Mouse (Mus musculus) G1E (cell line): ENCODE results near the gene Nxnl2. TPM values are rescaled to one million over a fixed set of nuclear protein-coding genes. Genes with fewer than 3 reads are reported as not detected.

Source experiments
- ATAC-seq: 2 replicates; pipeline ENCODE4 v1.8.0; 2016; ENCODE audit warnings: mild to moderate bottlenecking; ENCODE audit not compliant: insufficient number of reproducible peaks, poor library complexity, low FRiP score, severe bottlenecking; ENCODE audit errors: extremely low read depth
- DNase-seq: peaks from one replicate; pipeline ENCODE4 v3.0.0; 2012; ENCODE audit warnings: low spot score
- H3K27me3 ChIP-seq: 2 replicates; pipeline ENCODE4 v1.6.1; 2012; ENCODE audit warnings: mild to moderate bottlenecking, low read length, inconsistent platforms; ENCODE audit not compliant: insufficient read depth
- H3K36me3 ChIP-seq: replicated peaks from 2 replicates; pipeline ENCODE3; 2012; ENCODE audit warnings: mild to moderate bottlenecking, inconsistent platforms
- H3K4me1 ChIP-seq: 2 replicates; pipeline ENCODE4 v1.6.1; 2012; ENCODE audit warnings: low read depth, low read length, inconsistent platforms, mixed read lengths; ENCODE audit not compliant: insufficient read depth
- H3K4me3 ChIP-seq: 2 replicates; pipeline ENCODE4 v1.5.1; 2012; ENCODE audit warnings: low read depth, mild to moderate bottlenecking, inconsistent platforms, low read length, moderate library complexity, mixed read lengths
- H3K9me3 ChIP-seq: replicated peaks from 2 replicates; pipeline ENCODE4 v1.6.1; 2012; ENCODE audit warnings: inconsistent platforms
- CTCF ChIP-seq: IDR thresholded peaks from 2 replicates; pipeline ENCODE4 v1.5.1; 2012; ENCODE audit warnings: low read depth, low read length, inconsistent platforms, mixed read lengths
- GATA1 ChIP-seq: IDR thresholded peaks from 2 replicates; pipeline ENCODE4 v1.6.1; 2012; ENCODE audit warnings: borderline replicate concordance, low read length, inconsistent platforms, mixed read lengths
- GATA2 ChIP-seq: IDR thresholded peaks from 2 replicates; pipeline ENCODE4 v1.6.1; 2012; ENCODE audit warnings: low read depth, low read length, inconsistent platforms, borderline replicate concordance
- POLR2AphosphoS5 ChIP-seq: IDR thresholded peaks from 2 replicates; pipeline ENCODE4 v1.6.1; 2012; ENCODE audit warnings: low read depth, low read length, inconsistent platforms; ENCODE audit not compliant: insufficient replicate concordance
- TAL1 ChIP-seq: conservative IDR thresholded peaks from 2 replicates; pipeline ENCODE4 v1.6.1; 2012; ENCODE audit warnings: low read depth, low read length, inconsistent platforms, mixed read lengths
- polyA plus RNA-seq: library from polyadenylated mRNA; stranded (reverse); fragments of >175 nt; gene quantifications from 2 replicates; pipeline ENCODE4 v1.2.3, GENCODE M21; 2012
- total RNA-seq, 2 experiments: library from RNA; stranded (forward) in 1 of 2; stranded (reverse) in 1 of 2; fragments of 200-1000 nt in 1 of 2; fragments of >200 nt in 1 of 2; fragmentation: Nextera tagmentation in 1 of 2; gene quantifications; 2 replicates each; pipeline ENCODE4 v1.2.3; 2014 to 2017

The Nxnl2 gene
- total and polyA plus RNA-seq, 3 experiments: 0.05 TPM; not detected in 2

GRCm38 (mm10) chr13:51221425-51222160, 50.8 kb downstream of the Nxnl2 start:
- Histone ChIP-seq H3K27me3 (no peaks in the 10 kb centered on the region), H3K36me3 (no peaks in the 10 kb centered on the region), H3K4me3 (no peak overlapping the region), H3K9me3 (0 out of 2 replicates have a peak, but pooled peaks cover 3% of the 10 kb centered on the region), H3K4me1 (no peaks in the 10 kb centered on the region)
- DNase-seq (no peak), ATAC-seq (no peak)
- TF ChIP-seq POLR2AphosphoS5 (no peak), GATA2 (no peak), TAL1 (no peak), CTCF (no peak), GATA1 (no peak)

Other genes with a start within 250 kb of the Nxnl2 start
- 49.7 and 51.6 TPM in 2 replicates for gene Spin1, start 70.1 kb upstream of the Nxnl2 start, total RNA-seq (2014; fragmentation: Nextera tagmentation)
- 51.3 and 57.0 TPM in 2 replicates for gene Spin1, start 70.1 kb upstream of the Nxnl2 start, total RNA-seq (2017)
- gene Spin1, start 70.1 kb upstream of the Nxnl2 start, polyA plus RNA-seq: 8.0 and 9.7 TPM in 2 replicates
- not detected in 2 replicates for gene S1pr3, start 237.6 kb downstream of the Nxnl2 start, total RNA-seq (2014; fragmentation: Nextera tagmentation)
- 0.11 TPM in 1 of 2 replicates, not detected in the other for gene S1pr3, start 237.6 kb downstream of the Nxnl2 start, total RNA-seq (2017)
- gene S1pr3, start 237.6 kb downstream of the Nxnl2 start, polyA plus RNA-seq: not detected in 2 replicates